Mouse (Mus musculus): Measurements from ENCODE around the gene Gngt2. TPM values are rescaled to one million over a fixed set of nuclear protein-coding genes. Genes with fewer than 3 reads are reported as not detected.

Gngt2 gene
- total RNA-seq, 2 experiments from 2014 or later = 17.2 to 23.1 TPM

GRCm38 (mm10) chr11:95825625-95826024 lies 11.4 kb upstream of the Gngt2 start:
- no peak for DNase-seq (ENCODE audit: low spot score in 2 of 2)

GRCm38 (mm10) chr11:95826317-95827167 lies 10.5 kb upstream of the Gngt2 start:
- DNase-seq (ENCODE audit: low spot score in 2 of 2) = no peak

GRCm38 (mm10) chr11:95827168-95827447 lies 9.9 kb upstream of the Gngt2 start:
- no peak for DNase-seq (ENCODE audit: low spot score in 2 of 2)

- DNase-seq (ENCODE audit: low spot score in 2 of 2) = peak in 1 of 2 experiments; percentile 53
These were observed 9.4 kb upstream of the Gngt2 start for GRCm38 (mm10) chr11:95827464-95828085.

- DNase-seq (ENCODE audit: low spot score in 2 of 2) = no peak
These were observed 8.6 kb upstream of the Gngt2 start for GRCm38 (mm10) chr11:95828181-95828964.

- no peak for DNase-seq (ENCODE audit: low spot score in 2 of 2)
These were observed 7.4 kb upstream of the Gngt2 start for GRCm38 (mm10) chr11:95829526-95830050.

- DNase-seq (ENCODE audit: low spot score in 2 of 2) = no peak
These were observed 6.4 kb upstream of the Gngt2 start for GRCm38 (mm10) chr11:95830411-95831275.

- no peak for DNase-seq (ENCODE audit: low spot score in 2 of 2)
These were observed 5.8 kb upstream of the Gngt2 start for GRCm38 (mm10) chr11:95831276-95831619.

GRCm38 (mm10) chr11:95831641-95832040 lies 5.4 kb upstream of the Gngt2 start:
- no peak for DNase-seq (ENCODE audit: low spot score in 2 of 2)

- DNase-seq (ENCODE audit: low spot score in 2 of 2) = no peak
These were observed 4.6 kb upstream of the Gngt2 start for GRCm38 (mm10) chr11:95832129-95833005.

GRCm38 (mm10) chr11:95833006-95833570 lies 3.9 kb upstream of the Gngt2 start:
- DNase-seq (ENCODE audit: low spot score in 2 of 2) = no peak

- DNase-seq (ENCODE audit: low spot score in 2 of 2) = no peak
These were observed 3.3 kb upstream of the Gngt2 start for GRCm38 (mm10) chr11:95833631-95834142.

- no peak for DNase-seq (ENCODE audit: low spot score in 2 of 2)
These were observed 2.8 kb upstream of the Gngt2 start for GRCm38 (mm10) chr11:95834143-95834667.

GRCm38 (mm10) chr11:95834742-95835710 lies 2.0 kb upstream of the Gngt2 start:
- DNase-seq (ENCODE audit: low spot score in 2 of 2) = no peak

- no peak for DNase-seq (ENCODE audit: low spot score in 2 of 2)
These were observed 1.2 kb upstream of the Gngt2 start for GRCm38 (mm10) chr11:95835832-95836231.

GRCm38 (mm10) chr11:95836433-95836832 lies 583 bp upstream of the Gngt2 start:
- DNase-seq (ENCODE audit: low spot score in 2 of 2) = no peak

- no peak for DNase-seq (ENCODE audit: low spot score in 2 of 2)
These were observed 1.6 kb downstream of the Gngt2 start for GRCm38 (mm10) chr11:95838598-95838997.
